9 mouse cellular contexts compared by ENCODE assay signal in genomic region chr15:67301871-67302363, GRCm38 (mm10).
DNase-seq lines count a peak whose midpoint lies in the region; ATAC-seq lines count a peak whose summit lies in the region.
"Had no signal": no experiment of that assay in that cellular context is flagged by ENCODE, and none has a peak within 500 bp of the region (broad histone marks: within the 10 kb centered on the region; RNA-seq: fewer than 3 reads in every experiment).

No protein-coding gene starts in this region.

- no peaks in the 10 kb centered on the region for H3K27me3 ChIP-seq in limb, embryonic 13.5 days
- no peaks in the 10 kb centered on the region for H3K27me3 ChIP-seq in limb, embryonic 10.5 days (ENCODE audit: low read depth, poor library complexity, severe bottlenecking)
- H3K27me3 ChIP-seq in forebrain, embryonic 15.5 days = no peaks in the 10 kb centered on the region
- no peaks in the 10 kb centered on the region for H3K27me3 ChIP-seq in hindbrain, embryonic 11.5 days (ENCODE audit: control insufficient read depth, insufficient read depth, low read length)

- intact Hi-C loops in gastrocnemius, postnatal 14 days (cut with DNase I; ENCODE audit: low total_unique reads) = no loop called here

- no peaks in the 10 kb centered on the region for H3K36me3 ChIP-seq in limb, embryonic 13.5 days
- H3K36me3 ChIP-seq in limb, embryonic 10.5 days = no peaks in the 10 kb centered on the region
- H3K36me3 ChIP-seq in forebrain, embryonic 15.5 days = no peaks in the 10 kb centered on the region
- no peaks in the 10 kb centered on the region for H3K36me3 ChIP-seq in hindbrain, embryonic 11.5 days (ENCODE audit: control insufficient read depth, insufficient read depth, low read length)
- H3K36me3 ChIP-seq: midbrain, embryonic 10.5 days had no signal

- DNase-seq in limb, embryonic 10.5 days (ENCODE audit: low spot score) = no peak
- peak; percentile 42 for DNase-seq in gastrocnemius, postnatal 14 days
- DNase-seq in kidney, adult 8-10 months = peak; percentile 14 to 22
- peak; percentile 43 for DNase-seq in lung, postnatal 36 days
- no peak for DNase-seq in left cerebral cortex, adult 11 months (ENCODE audit: low spot score)
- DNase-seq in hindbrain, embryonic 11.5 days (ENCODE audit: low spot score) = no peak

- no peak overlapping the region for H3K4me2 ChIP-seq in limb, embryonic 13.5 days (replicated peaks)
- H3K4me2 ChIP-seq in forebrain, embryonic 15.5 days (replicated peaks) = no peak overlapping the region
- no peak overlapping the region for H3K4me2 ChIP-seq in hindbrain, embryonic 11.5 days (replicated peaks; ENCODE audit: low read depth, low read length)

- H3K9me3 ChIP-seq in limb, embryonic 13.5 days = no peaks in the 10 kb centered on the region
- H3K9me3 ChIP-seq in limb, embryonic 10.5 days (replicated peaks) = no peaks in the 10 kb centered on the region
- H3K9me3 ChIP-seq in forebrain, embryonic 15.5 days = no peaks in the 10 kb centered on the region
- H3K9me3 ChIP-seq in hindbrain, embryonic 11.5 days (ENCODE audit: control insufficient read depth, low read length) = no peaks in the 10 kb centered on the region
- H3K9me3 ChIP-seq: midbrain, embryonic 10.5 days had no signal

- H3K4me3 ChIP-seq in limb, embryonic 13.5 days = no peak overlapping the region
- no peak overlapping the region for H3K4me3 ChIP-seq in limb, embryonic 10.5 days
- H3K4me3 ChIP-seq in forebrain, embryonic 15.5 days = no peak overlapping the region
- H3K4me3 ChIP-seq in hindbrain, embryonic 11.5 days (ENCODE audit: low read depth, low read length) = no peak overlapping the region
- H3K4me3 ChIP-seq: midbrain, embryonic 10.5 days had no signal

- H3K9ac ChIP-seq in limb, embryonic 13.5 days = no peak overlapping the region
- no peak overlapping the region for H3K9ac ChIP-seq in forebrain, embryonic 15.5 days (replicated peaks)
- no peak overlapping the region for H3K9ac ChIP-seq in hindbrain, embryonic 11.5 days (ENCODE audit: low read depth, low read length)

- H3K27ac ChIP-seq in limb, embryonic 13.5 days = peak overlapping the region; percentile 52; the same call in 1 of the 2 replicates
- no peak overlapping the region for H3K27ac ChIP-seq in limb, embryonic 10.5 days
- no peak overlapping the region for H3K27ac ChIP-seq in forebrain, embryonic 15.5 days (replicated peaks)
- H3K27ac ChIP-seq in hindbrain, embryonic 11.5 days (ENCODE audit: low read depth, low read length) = no peak overlapping the region
- H3K27ac ChIP-seq: midbrain, embryonic 10.5 days had no signal

- H3K4me1 ChIP-seq in limb, embryonic 13.5 days = peaks cover 5% of the 10 kb centered on the region; the same call in 1 of the 2 replicates
- H3K4me1 ChIP-seq in limb, embryonic 10.5 days = 0 out of 2 replicates have a peak, but pooled peaks cover 5% of the 10 kb centered on the region
- H3K4me1 ChIP-seq in forebrain, embryonic 15.5 days = no peaks in the 10 kb centered on the region
- H3K4me1 ChIP-seq in hindbrain, embryonic 11.5 days (replicated peaks; ENCODE audit: control insufficient read depth, insufficient read depth, low read length) = no peaks in the 10 kb centered on the region
- H3K4me1 ChIP-seq: midbrain, embryonic 10.5 days had no signal

- 55% methylated on average over 6 of the region's 6 CpGs for WGBS in limb, embryonic 13.5 days
- 74% methylated on average over 6 of the region's 6 CpGs for WGBS in limb, embryonic 10.5 days
- 89% methylated on average over 6 of the region's 6 CpGs for WGBS in forebrain, embryonic 15.5 days
- WGBS in hindbrain, embryonic 11.5 days = 71% methylated on average over 6 of the region's 6 CpGs

- ATAC-seq in limb, embryonic 13.5 days (ENCODE audit: low FRiP score, low read depth) = peak; percentile 76
- ATAC-seq in forebrain, embryonic 15.5 days (replicated peaks) = no peak
- ATAC-seq in hindbrain, embryonic 11.5 days (ENCODE audit: low FRiP score) = no peak

Comparison
In these comparisons a context has a peak if more than half of its experiments do, and no peak if none do; other contexts are left out.
1. DNase-seq: peak in gastrocnemius, postnatal 14 days (single experiment), kidney, adult 8-10 months (2 of 2) and lung, postnatal 36 days (single experiment); none in limb, embryonic 10.5 days (single experiment), left cerebral cortex, adult 11 months (single experiment) and hindbrain, embryonic 11.5 days (single experiment).